Mouse (Mus musculus) neural tube, embryonic 13.5 days (tissue): Measurements from ENCODE around the gene Gcc2. TPM values are rescaled to one million over a fixed set of nuclear protein-coding genes. Genes with fewer than 3 reads are reported as not detected.
"Not testable (repeated sequence)": the region's sequence is repeated elsewhere in the genome, so short reads cannot be mapped to it uniquely, and the experiment has no call there.

Source experiments
- ATAC-seq: fragments of 200-750 bp; cut with Nextera tagmentation; 2 replicates; pipeline ENCODE4 v1.8.0; 2017; ENCODE audit warnings: low read depth, mild to moderate bottlenecking, moderate TSS enrichment, moderate library complexity
- H3K27ac ChIP-seq: fragments of 300-500 bp; sonication (generic); replicated peaks from 2 replicates; pipeline ENCODE4 v1.5.1; 2015; ENCODE audit warnings: moderate library complexity, mild to moderate bottlenecking, inconsistent platforms
- H3K27me3 ChIP-seq: fragments of 300-500 bp; sonication (generic); 2 replicates; pipeline ENCODE4 v1.6.1; 2015; ENCODE audit warnings: mild to moderate bottlenecking, inconsistent platforms
- H3K36me3 ChIP-seq: fragments of 300-500 bp; sonication (generic); 2 replicates; pipeline ENCODE4 v1.6.1; 2015; ENCODE audit warnings: mild to moderate bottlenecking, inconsistent platforms
- H3K4me1 ChIP-seq: fragments of 300-500 bp; sonication (generic); replicated peaks from 2 replicates; pipeline ENCODE4 v1.6.1; 2015; ENCODE audit warnings: inconsistent platforms
- H3K4me2 ChIP-seq: fragments of 300-500 bp; sonication (generic); 2 replicates; pipeline ENCODE4 v1.6.1; 2015; ENCODE audit warnings: inconsistent platforms, mild to moderate bottlenecking, moderate library complexity
- H3K4me3 ChIP-seq: fragments of 300-500 bp; sonication (generic); 2 replicates; pipeline ENCODE4 v1.5.1; 2015; ENCODE audit warnings: mild to moderate bottlenecking, inconsistent platforms
- H3K9ac ChIP-seq: fragments of 300-500 bp; sonication (generic); 2 replicates; pipeline ENCODE4 v1.6.1; 2015; ENCODE audit warnings: moderate library complexity, mild to moderate bottlenecking, inconsistent platforms
- H3K9me3 ChIP-seq: fragments of 300-500 bp; sonication (generic); 2 replicates; pipeline ENCODE4 v1.6.1; 2016; ENCODE audit warnings: inconsistent platforms
- WGBS: fragments of 180-500 bp; shearing (Covaris S2); methylation state at CpG from one replicate; pipeline ENCODE4 v1.1.7; 2015; 5-methylcytosine and 5-hydroxymethylcytosine counted together
- polyA plus RNA-seq: library from polyadenylated mRNA; unstranded; fragments of >200 nt; fragmentation: Nextera tagmentation; extraction: Ambion mirVana; gene quantifications from 2 replicates; pipeline ENCODE4 v1.2.1, GENCODE M21; 2015

Gcc2 gene
- polyA plus RNA-seq, 1 experiment from 2014 or later = 85.3 TPM

DNA sequence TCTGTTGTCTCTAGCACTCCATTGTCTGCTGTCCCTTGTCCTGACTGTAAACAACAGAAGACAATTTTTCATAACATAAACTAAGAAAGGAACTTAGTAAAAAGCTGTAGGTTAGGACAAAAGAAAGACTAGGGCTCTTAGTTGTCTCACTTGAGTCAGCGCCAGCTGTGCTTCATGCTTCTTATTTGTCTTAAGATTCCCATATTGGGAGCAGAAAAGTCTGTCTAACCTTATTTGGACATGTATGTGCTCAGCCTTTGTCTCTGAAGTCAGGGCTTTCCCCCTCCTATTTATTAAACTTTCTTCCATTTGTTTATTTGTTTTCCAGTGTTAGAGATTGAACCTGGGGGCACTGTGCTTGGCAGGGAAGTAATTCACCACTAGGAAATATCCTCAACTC, 80.9 kb downstream of the Gcc2 start:
- H3K36me3 ChIP-seq = no peaks in the 10 kb centered on the region
- peaks cover 14% of the 10 kb centered on the region for H3K4me1 ChIP-seq
- no peak overlapping the region for H3K9ac ChIP-seq
- WGBS = 86% methylated on average over 1 of the region's 1 CpGs
- H3K27ac ChIP-seq = peak overlapping the region; percentile 10; the same call in 1 of the 2 replicates
- H3K27me3 ChIP-seq = no peaks in the 10 kb centered on the region
- no peak overlapping the region for H3K4me3 ChIP-seq
- no peaks in the 10 kb centered on the region for H3K9me3 ChIP-seq
- no peak overlapping the region for H3K4me2 ChIP-seq
- ATAC-seq = no peak

DNA sequence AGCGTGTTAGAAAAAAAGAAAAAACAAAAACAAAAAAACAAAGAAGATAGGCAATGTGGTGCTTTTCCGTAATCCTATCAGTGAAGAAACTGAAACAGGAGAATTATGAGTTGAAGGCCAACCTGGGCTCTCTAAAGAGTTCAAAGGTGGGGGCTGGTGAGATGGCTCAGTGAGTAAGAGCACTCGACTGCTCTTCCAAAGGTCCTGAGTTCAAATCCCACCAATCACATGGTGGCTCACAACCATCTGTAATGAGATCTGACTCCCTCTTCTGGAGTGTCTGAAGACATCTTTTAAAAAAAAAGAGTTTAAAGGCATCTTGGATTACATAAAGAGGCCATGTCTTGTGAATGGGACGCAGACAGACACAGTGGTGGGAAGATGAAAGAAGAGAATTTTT, 81.8 kb downstream of the Gcc2 start:
- ATAC-seq, H3K9ac ChIP-seq, H3K27me3 ChIP-seq, H3K27ac ChIP-seq, H3K9me3 ChIP-seq, H3K4me3 ChIP-seq, H3K4me2 ChIP-seq, H3K36me3 ChIP-seq: not testable (repeated sequence)
- peaks cover 14% of the 10 kb centered on the region for H3K4me1 ChIP-seq
- 88% methylated on average over 4 of the region's 4 CpGs for WGBS

DNA sequence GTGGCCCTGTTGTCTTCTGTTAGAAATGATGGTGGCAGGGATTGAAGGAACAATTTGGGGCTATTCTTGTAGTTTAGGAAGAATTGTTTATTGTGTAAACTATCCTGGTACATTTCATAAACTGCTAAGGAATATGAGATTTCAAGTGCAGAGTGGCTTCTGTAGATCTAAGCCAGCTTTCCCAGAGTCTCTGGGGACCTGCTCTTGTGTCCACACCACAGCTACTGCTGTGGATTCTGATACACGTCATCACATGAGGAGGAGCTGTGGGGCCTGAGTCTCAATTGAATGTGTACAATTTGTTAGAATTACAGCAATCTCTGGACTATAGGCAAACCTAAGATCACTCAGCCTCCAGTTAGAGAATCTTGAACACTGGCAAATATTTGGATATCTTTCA, 83.3 kb downstream of the Gcc2 start:
- WGBS = 68% methylated on average over 1 of the region's 1 CpGs
- Histone ChIP-seq H3K9me3 (no peaks in the 10 kb centered on the region), H3K27ac (peak overlapping the region; percentile 52; the same call in 1 of the 2 replicates), H3K27me3 (no peaks in the 10 kb centered on the region), H3K4me3 (no peak overlapping the region), H3K4me1 (peaks cover 14% of the 10 kb centered on the region), H3K36me3 (no peaks in the 10 kb centered on the region), H3K4me2 (no peak overlapping the region), H3K9ac (no peak overlapping the region)
- no peak for ATAC-seq

GRCm38 (mm10) chr10:58341685-58342084, 86.4 kb downstream of the Gcc2 start:
- H3K27me3 ChIP-seq = no peaks in the 10 kb centered on the region
- H3K4me1 ChIP-seq = peaks cover 19% of the 10 kb centered on the region
- H3K9me3 ChIP-seq = peaks cover 2% of the 10 kb centered on the region; the same call in 1 of the 2 replicates
- WGBS = 75% methylated on average over 2 of the region's 2 CpGs
- no peak for ATAC-seq
- no peaks in the 10 kb centered on the region for H3K36me3 ChIP-seq
- H3K4me3 ChIP-seq = no peak overlapping the region
- peak overlapping the region; percentile 29 for H3K27ac ChIP-seq
- no peak overlapping the region for H3K9ac ChIP-seq
- no peak overlapping the region for H3K4me2 ChIP-seq

DNA sequence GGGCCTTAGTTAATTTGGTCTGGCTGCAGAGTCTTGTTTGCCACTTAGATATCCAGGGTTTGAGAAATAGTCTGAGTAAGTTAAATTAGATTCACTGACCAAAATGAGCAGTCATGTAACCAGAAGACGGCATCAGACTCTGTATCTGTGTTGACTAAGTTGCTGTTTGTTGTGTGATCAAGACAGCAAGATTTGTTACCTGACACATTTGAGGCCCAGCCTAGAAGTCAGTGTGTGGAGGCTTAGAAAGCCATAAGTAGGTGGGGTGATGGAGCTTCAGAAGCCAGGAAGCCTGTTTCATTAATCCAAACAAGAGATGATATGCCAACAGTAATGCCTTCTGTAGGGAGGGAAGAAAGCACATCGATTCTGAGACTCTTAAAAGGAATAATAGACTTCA, 86.9 kb downstream of the Gcc2 start:
- Histone ChIP-seq H3K4me3 (no peak overlapping the region), H3K4me2 (no peak overlapping the region), H3K9ac (no peak overlapping the region), H3K27me3 (no peaks in the 10 kb centered on the region), H3K36me3 (no peaks in the 10 kb centered on the region), H3K4me1 (peaks cover 19% of the 10 kb centered on the region), H3K9me3 (peaks cover 2% of the 10 kb centered on the region; the same call in 1 of the 2 replicates), H3K27ac (peak overlapping the region; percentile 29; the same call in 1 of the 2 replicates)
- 85% methylated on average over 2 of the region's 2 CpGs for WGBS
- ATAC-seq = no peak

DNA sequence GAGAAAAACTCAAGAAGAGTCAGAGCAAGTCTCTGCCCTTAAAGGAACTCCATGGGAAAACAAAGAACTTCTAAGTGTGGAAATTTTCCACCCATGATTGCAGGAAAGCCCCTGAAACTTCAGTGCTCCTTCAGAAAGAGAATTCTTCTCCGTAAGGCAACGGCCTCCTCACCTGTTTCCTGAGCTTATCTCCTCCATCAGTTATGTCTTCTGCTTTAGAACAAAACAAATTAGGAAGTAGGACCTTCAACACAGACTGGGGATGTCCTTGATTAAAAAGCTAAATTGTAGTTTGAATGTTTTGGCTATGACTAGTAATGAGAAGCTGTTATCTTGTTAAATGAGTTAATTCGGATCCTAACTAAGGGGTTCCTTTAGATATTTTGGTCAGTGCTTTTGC, 88.3 kb downstream of the Gcc2 start:
- Histone ChIP-seq H3K36me3 (no peaks in the 10 kb centered on the region), H3K27ac (no peak overlapping the region), H3K4me1 (peaks cover 6% of the 10 kb centered on the region), H3K9me3 (peaks cover 2% of the 10 kb centered on the region; the same call in 1 of the 2 replicates), H3K4me3 (no peak overlapping the region), H3K9ac (no peak overlapping the region), H3K27me3 (no peaks in the 10 kb centered on the region), H3K4me2 (no peak overlapping the region)
- WGBS = 93% methylated on average over 3 of the region's 3 CpGs
- no peak for ATAC-seq

DNA sequence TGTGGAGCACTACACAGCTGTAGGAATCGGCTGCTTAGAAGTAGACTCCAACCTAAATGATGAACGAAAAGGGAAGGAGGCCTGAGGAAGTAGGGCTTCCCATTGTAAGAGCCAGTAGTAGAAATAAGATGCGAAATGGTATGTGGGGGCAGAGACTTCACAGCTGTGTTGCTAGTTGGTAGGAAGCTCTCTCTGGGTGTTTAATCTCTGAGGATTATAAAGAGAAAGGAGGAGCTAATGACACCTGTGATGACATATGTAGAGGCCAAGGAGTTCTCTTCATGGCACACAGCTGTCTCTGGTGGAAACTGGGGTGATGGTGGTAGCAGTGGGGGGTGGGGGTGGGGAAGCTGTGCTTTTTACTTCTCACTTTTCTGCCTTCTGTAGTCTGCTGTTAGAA, 95.3 kb downstream of the Gcc2 start:
- Histone ChIP-seq H3K4me1 (peaks cover 5% of the 10 kb centered on the region; the same call in 1 of the 2 replicates), H3K27me3 (no peaks in the 10 kb centered on the region), H3K9me3 (no peaks in the 10 kb centered on the region), H3K27ac (no peak overlapping the region), H3K4me2 (no peak overlapping the region), H3K36me3 (no peaks in the 10 kb centered on the region), H3K4me3 (no peak overlapping the region), H3K9ac (no peak overlapping the region)
- ATAC-seq = no peak
- 86% methylated on average over 3 of the region's 3 CpGs for WGBS

GRCm38 (mm10) chr10:58351670-58352069, 96.4 kb downstream of the Gcc2 start:
- Histone ChIP-seq H3K4me1 (no peaks in the 10 kb centered on the region; the same call in 1 of the 2 replicates), H3K4me2 (no peak overlapping the region), H3K4me3 (no peak overlapping the region), H3K36me3 (no peaks in the 10 kb centered on the region), H3K9me3 (no peaks in the 10 kb centered on the region), H3K27ac (no peak overlapping the region), H3K9ac (no peak overlapping the region), H3K27me3 (no peaks in the 10 kb centered on the region)
- 90% methylated on average over 2 of the region's 2 CpGs for WGBS
- no peak for ATAC-seq

DNA sequence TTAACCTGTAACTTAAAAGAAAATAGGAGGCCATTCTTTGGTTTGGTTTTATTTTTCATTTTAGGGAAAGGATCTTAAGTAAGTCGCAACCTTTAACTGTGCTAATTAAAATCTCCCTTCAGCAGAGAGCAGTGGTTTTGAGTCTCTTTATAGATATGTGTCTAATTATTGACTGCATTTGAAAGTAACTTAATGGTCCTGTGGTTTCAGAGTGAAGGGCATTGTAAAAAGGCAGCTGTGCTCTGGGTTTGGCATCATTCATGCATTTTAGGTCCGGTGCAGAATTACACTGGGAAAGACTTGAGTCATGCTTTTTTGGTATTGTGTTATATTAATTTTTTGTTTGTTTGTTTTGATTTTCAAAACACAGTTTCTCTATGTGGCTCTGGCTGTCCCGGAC, 97.1 kb downstream of the Gcc2 start:
- H3K27ac ChIP-seq = no peak overlapping the region
- no peaks in the 10 kb centered on the region for H3K36me3 ChIP-seq
- WGBS = 79% methylated on average over 3 of the region's 3 CpGs
- H3K9ac ChIP-seq = no peak overlapping the region
- no peaks in the 10 kb centered on the region; the same call in 1 of the 2 replicates for H3K4me1 ChIP-seq
- no peak for ATAC-seq
- H3K9me3 ChIP-seq = no peaks in the 10 kb centered on the region
- H3K27me3 ChIP-seq = no peaks in the 10 kb centered on the region
- no peak overlapping the region for H3K4me3 ChIP-seq
- no peak overlapping the region for H3K4me2 ChIP-seq

- H3K4me2 ChIP-seq = no peak overlapping the region
- H3K27ac ChIP-seq = no peak overlapping the region
- H3K9me3 ChIP-seq = no peaks in the 10 kb centered on the region
- no peaks in the 10 kb centered on the region; the same call in 1 of the 2 replicates for H3K4me1 ChIP-seq
- ATAC-seq = no peak
- no peaks in the 10 kb centered on the region for H3K36me3 ChIP-seq
- H3K4me3 ChIP-seq = no peak overlapping the region
- H3K27me3 ChIP-seq = no peaks in the 10 kb centered on the region
- 17% methylated on average over 3 of the region's 3 CpGs for WGBS
- H3K9ac ChIP-seq = no peak overlapping the region
Measured at GRCm38 (mm10) chr10:58354561-58354960, 99.3 kb downstream of the Gcc2 start.

Other genes with a start within 250 kb of the Gcc2 start
- not detected in 2 replicates for gene AW822073, start 30.6 kb upstream of the Gcc2 start, polyA plus RNA-seq
- gene Duxf3, start 22.8 kb upstream of the Gcc2 start, polyA plus RNA-seq = not detected in 2 replicates
- gene Gm4981, start 18.8 kb upstream of the Gcc2 start, polyA plus RNA-seq = not detected in 2 replicates
- gene Lims1, start 68.0 kb downstream of the Gcc2 start, polyA plus RNA-seq = 72.2 and 75.3 TPM in 2 replicates
- 17.3 and 19.6 TPM in 2 replicates for gene Ranbp2, start 191.4 kb downstream of the Gcc2 start, polyA plus RNA-seq
- gene Ccdc138, start 242.5 kb downstream of the Gcc2 start, polyA plus RNA-seq = 7.5 and 7.7 TPM in 2 replicates